Mouse (Mus musculus) megakaryocyte, embryonic 14.5 days (primary cell): ENCODE data around the gene Sult5a1.

Experiments
- FLI1 ChIP-seq: IDR thresholded peaks from 2 replicates; pipeline ENCODE4 v1.6.1; 2012; ENCODE audit warnings: low read length, inconsistent platforms, mixed read lengths
- GATA1 ChIP-seq: IDR thresholded peaks from 3 replicates; pipeline ENCODE4 v1.6.1; 2012; ENCODE audit warnings: mixed read lengths, low read length, inconsistent platforms, borderline replicate concordance

GRCm38 (mm10) chr8:123134149-123134713, 23.9 kb downstream of the Sult5a1 start:
- TF ChIP-seq GATA1 (no peak), FLI1 (no peak)
